Mouse (Mus musculus) bone marrow, adult 2 months (tissue): ENCODE measurements around the gene Ddr1.

Experiments
- CTCF ChIP-seq: fragments of 200-500 bp; IDR thresholded peaks from 2 replicates; pipeline ENCODE4 v1.5.1; 2011; ENCODE audit warnings: low read length, control low read depth; ENCODE audit not compliant: control insufficient read depth, insufficient read depth
- POLR2A ChIP-seq: fragments of 200-500 bp; IDR thresholded peaks from 2 replicates; pipeline ENCODE4 v1.6.1; 2011; ENCODE audit warnings: low read depth, mild to moderate bottlenecking, control low read depth, low read length, borderline replicate concordance; ENCODE audit not compliant: control insufficient read depth

DNA sequence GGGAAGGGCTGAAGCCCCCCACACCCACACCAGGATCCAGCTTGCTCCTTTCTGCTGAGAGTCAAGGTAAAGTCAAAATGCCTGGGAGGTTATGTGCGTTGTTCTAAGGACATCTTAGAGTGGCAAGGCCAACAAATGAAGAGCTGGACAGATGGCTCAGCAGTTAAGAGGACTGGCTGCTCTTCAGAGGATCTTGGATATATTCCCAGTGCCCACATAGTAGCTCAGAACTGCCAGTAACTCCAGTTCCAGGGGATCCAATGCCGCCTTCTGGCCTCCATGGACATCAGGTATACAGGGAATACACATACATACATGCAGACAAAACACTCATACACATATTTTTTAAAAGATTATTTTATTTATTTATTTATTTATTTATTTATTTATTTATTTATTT, 29.0 kb upstream of the Ddr1 start:
- TF ChIP-seq POLR2A = no peak
- TF ChIP-seq CTCF = no peak
